In genomic region chr8:9248109-9248821, GRCm38 (mm10) we compare ENCODE assay signal across 21 mouse cellular contexts.
DNase-seq lines count a peak whose midpoint lies in the region; ATAC-seq and TF ChIP-seq lines count a peak whose summit lies in the region.
"Had no signal": no experiment of that assay in that cellular context is flagged by ENCODE, and none has a peak within 500 bp of the region (broad histone marks: within the 10 kb centered on the region; RNA-seq: fewer than 3 reads in every experiment).

No protein-coding gene starts in this region.

- 0 out of 2 replicates have a peak overlapping the region, but pooled peaks have one; percentile 2 for H3K27ac ChIP-seq in hindbrain, embryonic 12.5 days
- H3K27ac ChIP-seq in hindbrain, postnatal 0 days = no peak overlapping the region
- peak overlapping the region; percentile 65 for H3K27ac ChIP-seq in midbrain, embryonic 13.5 days
- H3K27ac ChIP-seq in midbrain, embryonic 11.5 days (ENCODE audit: low read depth, low read length) = no peak overlapping the region
- H3K27ac ChIP-seq in hindbrain, embryonic 16.5 days (ENCODE audit: low read depth, low read length) = no peak overlapping the region
- H3K27ac ChIP-seq in kidney, embryonic 14.5 days (ENCODE audit: low read depth, low read length) = no peak overlapping the region
- H3K27ac ChIP-seq: limb, embryonic 12.5 days; liver, embryonic 13.5 days had no signal

- no peak for ATAC-seq in hindbrain, embryonic 12.5 days (ENCODE audit: low FRiP score)
- ATAC-seq in hindbrain, postnatal 0 days = no peak
- ATAC-seq in midbrain, embryonic 13.5 days = peak; percentile 72
- no peak for ATAC-seq in midbrain, embryonic 11.5 days (ENCODE audit: low FRiP score)
- 0 out of 2 replicates have a peak, but pooled peaks have one; percentile 27 for ATAC-seq in hindbrain, embryonic 16.5 days
- ATAC-seq in kidney, embryonic 14.5 days (ENCODE audit: low FRiP score, low TSS enrichment) = no peak

- 75% methylated on average over 17 of the region's 17 CpGs for WGBS in hindbrain, embryonic 12.5 days
- WGBS in hindbrain, postnatal 0 days = 69% methylated on average over 17 of the region's 17 CpGs
- WGBS in midbrain, embryonic 13.5 days = 59% methylated on average over 17 of the region's 17 CpGs
- WGBS in midbrain, embryonic 11.5 days = 83% methylated on average over 17 of the region's 17 CpGs
- WGBS in hindbrain, embryonic 16.5 days = 65% methylated on average over 17 of the region's 17 CpGs
- 79% methylated on average over 17 of the region's 17 CpGs for WGBS in kidney, embryonic 14.5 days

- H3K9me3 ChIP-seq in hindbrain, embryonic 12.5 days (replicated peaks) = no peaks in the 10 kb centered on the region
- H3K9me3 ChIP-seq in hindbrain, postnatal 0 days (ENCODE audit: low read length) = no peaks in the 10 kb centered on the region
- H3K9me3 ChIP-seq in midbrain, embryonic 13.5 days = no peaks in the 10 kb centered on the region
- H3K9me3 ChIP-seq in midbrain, embryonic 11.5 days (ENCODE audit: control insufficient read depth, low read length) = no peaks in the 10 kb centered on the region
- H3K9me3 ChIP-seq in hindbrain, embryonic 16.5 days (ENCODE audit: control insufficient read depth, low read length) = no peaks in the 10 kb centered on the region
- no peaks in the 10 kb centered on the region for H3K9me3 ChIP-seq in kidney, embryonic 14.5 days (ENCODE audit: control insufficient read depth, low read length)
- H3K9me3 ChIP-seq: limb, embryonic 12.5 days; liver, embryonic 13.5 days had no signal

- H3K36me3 ChIP-seq in hindbrain, embryonic 12.5 days = no peaks in the 10 kb centered on the region
- no peaks in the 10 kb centered on the region for H3K36me3 ChIP-seq in hindbrain, postnatal 0 days (ENCODE audit: insufficient read depth, low read length)
- no peaks in the 10 kb centered on the region for H3K36me3 ChIP-seq in midbrain, embryonic 13.5 days
- H3K36me3 ChIP-seq in midbrain, embryonic 11.5 days (ENCODE audit: control insufficient read depth, insufficient read depth, low read length) = no peaks in the 10 kb centered on the region
- H3K36me3 ChIP-seq in hindbrain, embryonic 16.5 days (ENCODE audit: control insufficient read depth, insufficient read depth, low read length) = no peaks in the 10 kb centered on the region
- no peaks in the 10 kb centered on the region for H3K36me3 ChIP-seq in kidney, embryonic 14.5 days (ENCODE audit: control insufficient read depth, insufficient read depth, low read length)
- H3K36me3 ChIP-seq: limb, embryonic 12.5 days; liver, embryonic 13.5 days had no signal

- no peaks in the 10 kb centered on the region for H3K4me1 ChIP-seq in hindbrain, embryonic 12.5 days
- H3K4me1 ChIP-seq in hindbrain, postnatal 0 days (ENCODE audit: insufficient read depth, low read length) = no peaks in the 10 kb centered on the region
- peaks cover 19% of the 10 kb centered on the region for H3K4me1 ChIP-seq in midbrain, embryonic 13.5 days (replicated peaks)
- H3K4me1 ChIP-seq in midbrain, embryonic 11.5 days (ENCODE audit: control insufficient read depth, insufficient read depth, low read length) = no peaks in the 10 kb centered on the region
- H3K4me1 ChIP-seq in hindbrain, embryonic 16.5 days (ENCODE audit: control insufficient read depth, insufficient read depth, low read depth, low read length) = peaks cover 7% of the 10 kb centered on the region
- no peaks in the 10 kb centered on the region for H3K4me1 ChIP-seq in kidney, embryonic 14.5 days (ENCODE audit: control insufficient read depth, insufficient read depth, low read length)
- H3K4me1 ChIP-seq: liver, embryonic 13.5 days had no signal

- no peak for DNase-seq in hindbrain, postnatal 0 days (ENCODE audit: low spot score)
- no peak for DNase-seq in midbrain, embryonic 11.5 days (ENCODE audit: low spot score, missing footprints)
- DNase-seq in embryo, embryonic 9.5 days (ENCODE audit: extremely low spot score) = no peak
- DNase-seq: adrenal gland, adult 2 months; cerebellum, adult 9-10 months; gastrocnemius, postnatal 36 days; heart, postnatal 10 days; kidney, adult 8-10 months; kidney, postnatal 36 days; layer of hippocampus, adult 9-11 months; liver, embryonic 13.5 days; lung, embryonic 14.5 days; lung, postnatal 4 days; right cerebral cortex, postnatal 4 days; thymus, adult 2 months had no signal

- no peak overlapping the region for H3K4me2 ChIP-seq in hindbrain, embryonic 12.5 days (replicated peaks)
- no peak overlapping the region for H3K4me2 ChIP-seq in hindbrain, postnatal 0 days (ENCODE audit: low read depth, low read length)
- H3K4me2 ChIP-seq in midbrain, embryonic 13.5 days (replicated peaks) = no peak overlapping the region
- no peak overlapping the region for H3K4me2 ChIP-seq in midbrain, embryonic 11.5 days
- no peak overlapping the region for H3K4me2 ChIP-seq in hindbrain, embryonic 16.5 days (ENCODE audit: low read length)
- no peak overlapping the region for H3K4me2 ChIP-seq in kidney, embryonic 14.5 days (replicated peaks; ENCODE audit: low read depth, low read length)
- H3K4me2 ChIP-seq: heart, embryonic 11.5 days; limb, embryonic 12.5 days; liver, embryonic 13.5 days; lung, embryonic 14.5 days had no signal

- H3K4me3 ChIP-seq in hindbrain, embryonic 12.5 days = no peak overlapping the region
- H3K4me3 ChIP-seq in hindbrain, postnatal 0 days (ENCODE audit: low read length) = no peak overlapping the region
- H3K4me3 ChIP-seq in midbrain, embryonic 13.5 days (replicated peaks) = no peak overlapping the region
- no peak overlapping the region for H3K4me3 ChIP-seq in midbrain, embryonic 11.5 days (ENCODE audit: low read depth, low read length)
- H3K4me3 ChIP-seq in hindbrain, embryonic 16.5 days (ENCODE audit: low read length) = no peak overlapping the region
- no peak overlapping the region for H3K4me3 ChIP-seq in kidney, embryonic 14.5 days (ENCODE audit: low read length)
- H3K4me3 ChIP-seq: limb, embryonic 12.5 days; liver, embryonic 13.5 days had no signal

- no peak for TF ChIP-seq CTCF in hindbrain, postnatal 0 days (IDR thresholded peaks at IDR 0.05; ENCODE audit: low read depth)

- H3K27me3 ChIP-seq in hindbrain, embryonic 12.5 days = no peaks in the 10 kb centered on the region
- no peaks in the 10 kb centered on the region for H3K27me3 ChIP-seq in hindbrain, postnatal 0 days (ENCODE audit: insufficient read depth, low read length)
- no peaks in the 10 kb centered on the region for H3K27me3 ChIP-seq in midbrain, embryonic 13.5 days
- no peaks in the 10 kb centered on the region for H3K27me3 ChIP-seq in midbrain, embryonic 11.5 days (ENCODE audit: control insufficient read depth, insufficient read depth, low read length)
- H3K27me3 ChIP-seq in hindbrain, embryonic 16.5 days (replicated peaks; ENCODE audit: control insufficient read depth, insufficient read depth, low read length) = no peaks in the 10 kb centered on the region
- no peaks in the 10 kb centered on the region for H3K27me3 ChIP-seq in kidney, embryonic 14.5 days (ENCODE audit: control insufficient read depth, insufficient read depth, low read length)
- H3K27me3 ChIP-seq: limb, embryonic 12.5 days; liver, embryonic 13.5 days had no signal

- no peak overlapping the region for H3K9ac ChIP-seq in hindbrain, embryonic 12.5 days
- H3K9ac ChIP-seq in hindbrain, postnatal 0 days (replicated peaks; ENCODE audit: low read length) = no peak overlapping the region
- H3K9ac ChIP-seq in midbrain, embryonic 13.5 days (replicated peaks) = peak overlapping the region; percentile 28; the same call in 1 of the 2 replicates
- H3K9ac ChIP-seq in midbrain, embryonic 11.5 days (ENCODE audit: low read length) = no peak overlapping the region
- H3K9ac ChIP-seq in hindbrain, embryonic 16.5 days (ENCODE audit: low read depth, low read length) = no peak overlapping the region
- H3K9ac ChIP-seq in kidney, embryonic 14.5 days (ENCODE audit: low read depth, low read length) = no peak overlapping the region
- H3K9ac ChIP-seq: limb, embryonic 12.5 days; liver, embryonic 13.5 days; lung, embryonic 14.5 days had no signal

Comparison
In these comparisons a context has a peak if more than half of its experiments do, and no peak if none do; other contexts are left out.
1. ATAC-seq: peak in midbrain, embryonic 13.5 days (single experiment) and hindbrain, embryonic 16.5 days (single experiment); none in hindbrain, embryonic 12.5 days (single experiment), hindbrain, postnatal 0 days (single experiment), midbrain, embryonic 11.5 days (single experiment) and kidney, embryonic 14.5 days (single experiment).
2. H3K27ac ChIP-seq: peak in hindbrain, embryonic 12.5 days (single experiment) and midbrain, embryonic 13.5 days (single experiment); none in hindbrain, postnatal 0 days (single experiment), midbrain, embryonic 11.5 days (single experiment), hindbrain, embryonic 16.5 days (single experiment) and kidney, embryonic 14.5 days (single experiment).